Mouse (Mus musculus): Measurements from ENCODE around the gene Xpr1. TPM values are rescaled to one million over a fixed set of nuclear protein-coding genes. Genes with fewer than 3 reads are reported as not detected.
A peak's percentile ranks its signal among the peaks of the same experiment; 100 is the strongest.

Gene Xpr1
- polyA plus RNA-seq, 1 experiment from 2014 or later, result 64.3 TPM

DNA sequence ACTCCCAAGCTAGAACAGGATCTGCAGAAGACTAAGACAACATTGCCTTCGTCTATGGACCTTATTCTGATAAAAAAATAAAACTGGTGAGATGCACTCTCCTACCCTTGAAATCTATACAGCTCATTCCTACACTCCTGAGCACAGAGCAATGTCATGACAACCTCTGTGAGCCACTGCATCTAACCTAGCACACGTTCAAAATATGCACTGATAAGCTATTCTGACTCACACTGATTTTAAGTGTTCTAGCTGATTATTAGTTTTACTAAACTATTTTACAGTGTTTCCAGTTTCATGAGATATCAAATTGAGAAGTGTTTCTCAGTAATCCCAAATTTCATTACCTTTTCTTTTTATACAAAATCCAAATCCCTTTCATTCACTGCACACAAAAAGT lies 23.2 kb downstream of the Xpr1 start:
- no peak overlapping the region for H3K4me3 ChIP-seq (replicated peaks)
- H3K4me2 ChIP-seq (replicated peaks), result no peak overlapping the region
- H3K36me3 ChIP-seq, result no peaks in the 10 kb centered on the region
- no peaks in the 10 kb centered on the region for H3K9me3 ChIP-seq
- 63% methylated on average over 2 of the region's 2 CpGs for WGBS
- H3K9ac ChIP-seq (replicated peaks), result no peak overlapping the region
- H3K27me3 ChIP-seq, result no peaks in the 10 kb centered on the region
- no peak for ATAC-seq
- H3K4me1 ChIP-seq (replicated peaks), result peaks cover 18% of the 10 kb centered on the region
- no peak overlapping the region for H3K27ac ChIP-seq

DNA sequence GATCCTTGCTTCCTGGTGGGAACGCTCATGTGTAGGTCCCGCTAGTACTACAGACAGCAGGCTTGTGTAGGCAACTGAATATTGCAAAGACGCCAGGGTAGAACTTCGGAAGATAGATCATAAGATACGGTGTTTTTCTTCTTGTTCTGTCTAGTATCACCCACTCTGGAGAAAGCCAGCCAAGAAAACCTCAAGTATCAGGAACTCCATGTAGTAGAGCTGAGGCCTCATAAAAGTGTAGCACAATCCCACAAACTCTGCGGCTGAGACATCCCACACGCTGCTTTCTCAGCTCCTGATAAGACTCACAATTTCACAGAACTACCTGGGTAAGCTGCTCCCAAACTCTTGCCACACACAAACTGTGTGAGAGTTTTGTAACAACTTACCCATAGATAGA lies 24.4 kb downstream of the Xpr1 start:
- Histone ChIP-seq H3K4me3 (replicated peaks) (no peak overlapping the region), H3K36me3 (no peaks in the 10 kb centered on the region), H3K4me2 (replicated peaks) (no peak overlapping the region), H3K9me3 (no peaks in the 10 kb centered on the region), H3K9ac (replicated peaks) (no peak overlapping the region), H3K27me3 (no peaks in the 10 kb centered on the region), H3K27ac (no peak overlapping the region), H3K4me1 (replicated peaks) (peaks cover 18% of the 10 kb centered on the region)
- 96% methylated on average over 7 of the region's 7 CpGs for WGBS
- ATAC-seq, result no peak

DNA sequence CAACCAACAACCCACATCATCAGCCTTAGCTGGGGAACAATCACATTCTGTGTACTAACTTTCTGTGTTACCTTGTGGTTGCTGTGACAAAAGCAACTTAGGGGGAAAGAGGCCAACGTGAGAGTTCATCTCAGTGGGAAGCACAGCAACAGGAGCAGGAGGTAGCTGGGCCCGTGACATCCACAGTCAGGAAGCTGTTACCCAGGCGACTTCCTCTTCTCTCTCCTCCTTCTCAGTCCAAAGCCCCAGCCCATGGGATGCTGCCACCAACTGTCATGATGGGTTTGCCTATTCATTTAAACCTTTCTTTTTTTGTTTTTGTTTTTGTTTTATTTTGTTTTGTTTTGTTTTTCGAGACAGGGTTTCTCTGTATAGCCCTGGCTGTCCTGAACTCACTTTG lies 25.7 kb downstream of the Xpr1 start:
- no peak for ATAC-seq
- Histone ChIP-seq H3K9me3 (no peaks in the 10 kb centered on the region), H3K4me1 (replicated peaks) (peaks cover 18% of the 10 kb centered on the region), H3K9ac (replicated peaks) (no peak overlapping the region), H3K27ac (no peak overlapping the region), H3K27me3 (no peaks in the 10 kb centered on the region), H3K36me3 (no peaks in the 10 kb centered on the region), H3K4me3 (replicated peaks) (no peak overlapping the region), H3K4me2 (replicated peaks) (no peak overlapping the region)
- WGBS, result 50% methylated on average over 4 of the region's 4 CpGs

DNA sequence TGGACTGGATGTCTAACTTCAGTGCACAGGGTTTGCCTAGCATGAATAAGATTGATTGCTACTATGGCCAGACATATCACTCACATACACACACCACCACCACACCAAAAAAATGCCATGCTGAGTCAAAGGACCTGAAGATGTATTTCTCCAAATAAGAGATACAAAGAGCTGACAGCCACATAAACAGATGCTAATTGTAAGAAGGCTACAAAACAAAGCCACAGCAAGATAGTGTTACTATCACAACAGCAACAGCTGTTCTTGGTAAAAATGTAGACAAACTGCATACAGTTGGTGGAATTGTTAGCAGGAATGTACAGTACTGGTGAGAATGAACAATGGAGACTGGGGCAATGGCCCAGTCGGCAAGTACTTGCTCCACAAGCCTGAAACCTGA lies 28.8 kb downstream of the Xpr1 start:
- no peaks in the 10 kb centered on the region for H3K27me3 ChIP-seq
- no peak overlapping the region for H3K4me3 ChIP-seq (replicated peaks)
- peaks cover 6% of the 10 kb centered on the region; the same call in 1 of the 2 replicates for H3K36me3 ChIP-seq
- ATAC-seq, result no peak
- H3K4me2 ChIP-seq (replicated peaks), result no peak overlapping the region
- 0 out of 2 replicates have a peak overlapping the region, but pooled peaks have one; percentile 6 for H3K9ac ChIP-seq (replicated peaks)
- H3K9me3 ChIP-seq, result no peaks in the 10 kb centered on the region
- peaks cover 18% of the 10 kb centered on the region for H3K4me1 ChIP-seq (replicated peaks)
- no peak overlapping the region for H3K27ac ChIP-seq
- WGBS, result 62% methylated on average over 1 of the region's 1 CpGs

DNA sequence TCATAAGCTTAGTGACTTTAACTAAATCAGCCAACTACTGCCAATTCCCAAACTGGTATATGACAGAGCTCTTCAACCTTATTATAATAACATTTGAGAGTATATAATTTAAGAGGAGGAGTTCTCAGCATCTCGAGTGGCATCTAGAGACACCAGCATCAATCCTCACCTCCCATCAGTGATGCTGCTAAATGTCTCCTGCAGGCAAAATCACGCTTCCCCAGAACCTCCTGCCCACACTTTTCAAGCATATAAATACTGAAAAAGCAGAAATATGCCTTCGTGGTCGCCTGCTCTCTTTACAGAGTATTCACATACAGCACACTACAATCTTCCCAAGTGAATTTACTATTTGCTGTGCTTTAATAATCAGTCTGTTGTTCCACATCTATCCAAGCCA lies 30.7 kb downstream of the Xpr1 start:
- no peak for ATAC-seq
- 82% methylated on average over 4 of the region's 4 CpGs for WGBS

DNA sequence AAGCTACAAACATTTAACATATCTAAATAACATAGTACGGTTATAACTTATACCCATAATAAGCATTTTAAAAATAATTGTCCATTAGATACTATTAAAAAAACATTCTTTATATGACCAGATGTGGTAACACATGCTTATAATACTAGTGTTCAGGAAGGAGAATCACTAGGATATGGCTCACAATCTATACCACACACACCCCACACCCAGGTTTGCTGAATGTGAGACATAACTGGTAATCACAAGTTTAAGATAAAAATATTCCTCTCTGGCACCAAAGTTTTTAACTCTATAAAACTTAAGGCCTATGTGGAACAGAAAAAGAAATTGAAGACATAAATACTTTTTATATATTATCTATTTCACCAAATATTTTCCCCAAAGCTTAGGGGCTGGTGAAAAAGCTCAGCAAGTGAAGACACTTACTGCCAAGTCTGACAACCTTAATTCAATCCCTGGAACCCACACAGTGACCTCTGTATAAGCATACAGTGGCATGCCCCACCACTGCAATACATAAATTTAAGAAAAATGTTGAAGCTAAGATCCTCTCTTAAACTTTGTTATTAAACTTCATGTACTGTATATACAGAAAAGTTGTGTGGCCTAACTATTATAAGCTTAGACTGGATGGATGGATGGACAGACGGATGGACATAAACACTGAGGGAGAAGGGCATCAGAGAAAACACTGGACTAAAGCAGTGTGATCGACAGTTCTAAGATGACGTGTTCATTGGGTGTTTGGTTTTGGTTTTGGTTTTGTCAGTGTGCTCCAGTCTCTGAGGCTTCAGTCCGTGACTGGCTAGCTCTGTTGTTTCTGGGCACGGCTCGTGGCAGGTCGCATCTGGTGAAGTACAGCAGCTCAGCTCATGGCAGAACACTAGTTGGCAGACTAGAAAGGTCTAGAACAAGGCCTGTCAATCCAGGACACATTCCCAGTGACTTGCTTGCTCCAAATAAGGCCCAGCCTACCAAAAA lies 33.6 kb downstream of the Xpr1 start:
- H3K4me2 ChIP-seq (replicated peaks), result no peak overlapping the region
- no peak overlapping the region for H3K4me3 ChIP-seq (replicated peaks)
- no peaks in the 10 kb centered on the region for H3K9me3 ChIP-seq
- no peaks in the 10 kb centered on the region for H3K27me3 ChIP-seq
- no peak for ATAC-seq
- no peak overlapping the region for H3K27ac ChIP-seq
- peaks cover 6% of the 10 kb centered on the region; the same call in 1 of the 2 replicates for H3K36me3 ChIP-seq
- H3K9ac ChIP-seq (replicated peaks), result no peak overlapping the region
- WGBS, result 91% methylated on average over 8 of the region's 8 CpGs
- peaks cover 5% of the 10 kb centered on the region for H3K4me1 ChIP-seq (replicated peaks)

More for the DNA sequence above, 30.7 kb downstream of the Xpr1 start:
- Histone ChIP-seq H3K4me1 (replicated peaks) (peaks cover 21% of the 10 kb centered on the region), H3K27ac (no peak overlapping the region), H3K4me2 (replicated peaks) (no peak overlapping the region), H3K4me3 (replicated peaks) (no peak overlapping the region), H3K9me3 (no peaks in the 10 kb centered on the region), H3K36me3 (peaks cover 6% of the 10 kb centered on the region; the same call in 1 of the 2 replicates), H3K27me3 (no peaks in the 10 kb centered on the region), H3K9ac (replicated peaks) (no peak overlapping the region)

DNA sequence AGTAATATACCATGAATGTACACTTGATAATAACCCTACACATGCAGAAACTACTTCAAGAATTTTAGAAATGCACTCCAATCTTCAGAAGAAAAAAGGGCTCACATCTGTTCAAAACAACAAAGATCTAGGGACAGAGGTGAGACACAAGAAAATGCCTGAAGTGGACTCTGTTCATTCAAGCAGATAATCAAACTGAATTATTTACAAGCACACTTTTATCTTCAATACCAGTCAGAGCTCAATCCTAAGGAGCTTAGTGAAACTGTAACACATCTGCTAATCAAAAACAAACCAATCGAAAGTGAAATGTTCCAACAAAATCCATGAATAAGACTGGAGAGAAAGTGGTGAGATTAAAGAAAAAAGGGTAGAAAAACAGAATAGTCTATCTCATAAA lies 35.3 kb downstream of the Xpr1 start:
- Histone ChIP-seq H3K9ac (replicated peaks) (no peak overlapping the region), H3K27me3 (no peaks in the 10 kb centered on the region), H3K27ac (no peak overlapping the region), H3K4me3 (replicated peaks) (no peak overlapping the region), H3K4me1 (replicated peaks) (0 out of 2 replicates have a peak, but pooled peaks cover 3% of the 10 kb centered on the region), H3K9me3 (no peaks in the 10 kb centered on the region), H3K4me2 (replicated peaks) (no peak overlapping the region), H3K36me3 (peaks cover 6% of the 10 kb centered on the region; the same call in 1 of the 2 replicates)
- no peak for ATAC-seq
- 24% methylated on average over 1 of the region's 1 CpGs for WGBS

DNA sequence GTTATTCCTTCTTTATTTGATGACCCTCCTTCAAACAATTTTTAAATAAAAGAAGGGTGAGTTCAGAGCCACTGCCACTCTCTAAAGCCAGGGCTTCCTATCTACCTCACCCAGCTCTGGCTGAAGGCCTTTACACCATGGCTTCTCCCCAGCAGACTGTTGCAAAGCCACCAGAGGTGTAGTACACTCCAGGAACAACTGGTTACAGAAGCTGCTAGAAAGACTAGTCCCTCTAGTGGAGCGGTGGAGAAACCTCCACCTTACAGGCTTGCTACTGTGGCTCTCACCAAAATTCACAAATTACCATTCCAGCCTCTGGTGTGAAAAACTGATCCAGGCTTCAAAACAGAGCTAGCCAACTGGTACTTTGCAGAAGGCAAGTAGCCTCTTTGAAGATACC lies 37.9 kb downstream of the Xpr1 start:
- H3K9ac ChIP-seq (replicated peaks), result no peak overlapping the region
- no peak overlapping the region for H3K4me3 ChIP-seq (replicated peaks)
- 0 out of 2 replicates have a peak, but pooled peaks cover 3% of the 10 kb centered on the region for H3K4me1 ChIP-seq (replicated peaks)
- H3K9me3 ChIP-seq, result no peaks in the 10 kb centered on the region
- no peak overlapping the region for H3K4me2 ChIP-seq (replicated peaks)
- no peak for ATAC-seq
- 86% methylated on average over 1 of the region's 1 CpGs for WGBS
- no peaks in the 10 kb centered on the region for H3K27me3 ChIP-seq
- H3K36me3 ChIP-seq, result peaks cover 6% of the 10 kb centered on the region; the same call in 1 of the 2 replicates
- no peak overlapping the region for H3K27ac ChIP-seq

DNA sequence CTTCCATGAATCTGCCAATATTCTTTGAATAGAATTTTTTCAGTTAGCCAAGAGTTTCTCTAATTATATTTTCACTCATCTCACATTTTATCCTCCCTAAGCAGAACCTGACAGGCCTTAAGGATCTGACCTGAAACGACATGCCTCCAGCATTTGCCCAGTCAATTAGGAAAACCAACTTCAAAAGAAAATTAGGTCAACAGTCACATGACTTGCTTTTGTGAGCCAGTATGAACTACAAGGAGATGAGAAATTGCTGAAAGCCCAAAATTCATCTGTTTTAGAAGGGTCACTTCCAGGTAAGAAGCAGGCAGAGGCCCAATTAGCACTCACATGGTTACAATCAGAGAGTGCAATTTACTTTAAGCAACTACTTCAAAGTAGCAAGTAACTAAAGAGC lies 44.4 kb downstream of the Xpr1 start:
- WGBS, result 75% methylated on average over 1 of the region's 1 CpGs

DNA sequence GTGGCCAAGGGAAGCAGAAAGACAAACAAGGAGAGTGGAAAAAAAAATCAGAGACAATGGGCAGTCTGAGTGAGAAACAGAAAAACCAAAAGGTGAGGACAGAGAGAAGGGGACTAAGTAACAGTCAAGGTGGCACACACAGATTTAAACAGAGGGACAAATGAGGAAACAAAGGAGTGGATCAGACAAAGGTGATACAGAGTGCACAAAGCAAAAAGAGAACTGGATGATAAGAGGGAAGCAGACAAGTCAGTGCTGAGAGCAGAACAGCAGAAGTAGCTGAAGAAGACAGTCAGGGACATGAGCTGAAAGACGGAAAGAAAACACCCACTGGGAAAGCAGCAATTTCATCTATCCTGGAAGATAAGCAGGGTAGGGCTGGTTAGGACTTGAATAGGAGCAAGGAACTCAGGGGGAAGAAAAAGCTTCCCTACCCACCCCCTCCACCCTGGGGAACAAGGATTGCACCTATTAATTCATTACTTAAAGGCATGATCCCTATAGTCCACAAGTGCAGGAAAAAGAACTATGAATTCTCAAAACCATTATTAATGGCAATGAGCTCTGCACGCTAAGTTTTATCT lies 47.0 kb downstream of the Xpr1 start:
- Histone ChIP-seq H3K27ac (peak overlapping the region; percentile 30; the same call in 1 of the 2 replicates), H3K36me3 (no peaks in the 10 kb centered on the region), H3K9ac (replicated peaks) (no peak overlapping the region), H3K4me3 (replicated peaks) (no peak overlapping the region), H3K4me2 (replicated peaks) (no peak overlapping the region), H3K9me3 (no peaks in the 10 kb centered on the region), H3K4me1 (replicated peaks) (peaks cover 43% of the 10 kb centered on the region), H3K27me3 (no peaks in the 10 kb centered on the region)
- 35% methylated on average over 2 of the region's 2 CpGs for WGBS
- ATAC-seq, result 0 out of 2 replicates have a peak, but pooled peaks have one; percentile 37

More for the DNA sequence above, 44.4 kb downstream of the Xpr1 start:
- no peak for ATAC-seq
- H3K4me1 ChIP-seq (replicated peaks), result peaks cover 25% of the 10 kb centered on the region
- H3K36me3 ChIP-seq, result no peaks in the 10 kb centered on the region
- H3K27me3 ChIP-seq, result no peaks in the 10 kb centered on the region
- no peak overlapping the region for H3K4me3 ChIP-seq (replicated peaks)
- H3K9me3 ChIP-seq, result no peaks in the 10 kb centered on the region
- H3K4me2 ChIP-seq (replicated peaks), result no peak overlapping the region
- H3K27ac ChIP-seq, result no peak overlapping the region
- no peak overlapping the region for H3K9ac ChIP-seq (replicated peaks)

DNA sequence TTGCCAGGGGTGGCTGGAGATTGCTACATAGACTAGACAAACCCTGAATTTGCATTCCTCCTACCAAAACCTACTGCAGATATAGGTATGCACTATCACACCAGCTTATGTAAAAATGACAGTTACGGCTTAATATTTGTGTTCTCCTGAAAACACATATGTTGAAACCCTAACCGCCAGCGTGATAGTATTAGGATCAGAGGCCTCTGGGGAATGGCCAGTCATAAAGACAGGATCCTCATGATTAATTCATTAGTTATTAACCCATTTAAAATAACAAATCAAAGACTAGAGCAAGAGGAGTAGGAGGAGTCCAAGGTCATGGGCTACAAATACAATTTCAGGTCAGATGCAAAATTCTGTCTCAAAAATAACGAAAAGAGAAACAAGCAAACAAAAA lies 50.8 kb downstream of the Xpr1 start:
- peak overlapping the region; percentile 47 for H3K27ac ChIP-seq
- 34% methylated on average over 4 of the region's 4 CpGs for WGBS
- peaks cover 43% of the 10 kb centered on the region for H3K4me1 ChIP-seq (replicated peaks)
- no peaks in the 10 kb centered on the region for H3K27me3 ChIP-seq
- H3K9me3 ChIP-seq, result no peaks in the 10 kb centered on the region
- no peak overlapping the region; the same call in 1 of the 2 replicates for H3K4me2 ChIP-seq (replicated peaks)
- H3K9ac ChIP-seq (replicated peaks), result no peak overlapping the region
- H3K36me3 ChIP-seq, result no peaks in the 10 kb centered on the region
- ATAC-seq, result no peak
- H3K4me3 ChIP-seq (replicated peaks), result no peak overlapping the region

DNA sequence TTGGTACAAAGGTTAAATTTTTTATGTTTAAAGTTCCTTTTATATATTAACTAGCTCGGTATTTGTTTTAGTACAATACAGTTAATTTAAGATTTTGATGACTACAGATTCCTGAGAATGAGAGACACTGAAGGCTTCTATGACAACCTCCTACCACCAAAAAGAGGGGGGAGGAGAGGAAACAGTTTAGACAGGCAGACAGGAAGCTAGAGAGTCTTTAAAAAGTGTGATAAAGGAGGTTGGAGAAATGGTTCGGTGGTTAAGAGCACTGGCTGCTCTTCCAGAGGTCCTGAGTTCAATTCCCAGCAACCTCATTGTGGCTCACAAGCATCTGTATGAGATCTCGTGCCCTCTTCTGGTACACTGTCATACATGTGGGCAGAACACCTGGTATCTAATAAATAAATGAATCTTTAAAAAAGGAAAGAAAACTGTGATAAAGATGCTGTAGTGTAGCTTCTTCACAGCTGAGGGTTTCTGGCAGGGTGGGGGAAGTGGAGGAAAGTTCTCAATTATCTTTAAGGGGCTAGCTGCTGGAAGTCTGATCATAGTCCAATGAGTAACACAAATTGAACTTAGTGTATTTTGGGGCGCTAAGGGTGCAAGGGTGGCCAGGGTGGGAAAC lies 55.6 kb downstream of the Xpr1 start:
- no peaks in the 10 kb centered on the region for H3K36me3 ChIP-seq
- no peak overlapping the region for H3K9ac ChIP-seq (replicated peaks)
- WGBS, result 94% methylated on average over 4 of the region's 4 CpGs
- no peak overlapping the region for H3K4me3 ChIP-seq (replicated peaks)
- no peak for ATAC-seq
- no peak overlapping the region for H3K4me2 ChIP-seq (replicated peaks)
- H3K27me3 ChIP-seq, result no peaks in the 10 kb centered on the region
- H3K4me1 ChIP-seq (replicated peaks), result peaks cover 8% of the 10 kb centered on the region
- H3K27ac ChIP-seq, result no peak overlapping the region
- H3K9me3 ChIP-seq, result no peaks in the 10 kb centered on the region

All from midbrain, embryonic 13.5 days (tissue).